Mouse (Mus musculus): ENCODE measurements around the gene Pdhb. TPM values are rescaled to one million over a fixed set of nuclear protein-coding genes. Genes with fewer than 3 reads are reported as not detected.

The Pdhb gene
- total and polyA plus RNA-seq, 3 experiments: 109 to 140 TPM; not detected in 1

- DNase-seq (ENCODE audit: low read depth, low spot score): no peak
- no peak overlapping the region for H3K27ac ChIP-seq (ENCODE audit: control insufficient read depth, low read depth, low read length)
- H3K9ac ChIP-seq (ENCODE audit: control insufficient read depth, low read depth, low read length, poor library complexity, severe bottlenecking): no peak overlapping the region
- H3K79me2 ChIP-seq (ENCODE audit: control insufficient read depth, insufficient read depth, low read length, poor library complexity): no peaks in the 10 kb centered on the region
- H3K4me3 ChIP-seq (ENCODE audit: control insufficient read depth in 1 of 2, insufficient read depth in 1 of 2, low read depth in 2 of 2, low read length in 2 of 2): no peak overlapping the region
- no peaks in the 10 kb centered on the region for H3K36me3 ChIP-seq (ENCODE audit: control insufficient read depth in 1 of 2, insufficient read depth in 2 of 2, low read length in 2 of 2)
- H3K4me1 ChIP-seq (ENCODE audit: control insufficient read depth in 1 of 2, insufficient read depth in 2 of 2, low read length in 2 of 2): no peaks in the 10 kb centered on the region
- no peak for TF ChIP-seq MYB (IDR thresholded peaks at IDR 0.05; ENCODE audit: low read depth, low read length)
- TF ChIP-seq RCOR1 (IDR thresholded peaks at IDR 0.05; ENCODE audit: low read depth, low read length): no peak
- TF ChIP-seq KAT2A (conservative IDR thresholded peaks at IDR 0.05; ENCODE audit: low read depth, low read length): no peak
- TF ChIP-seq SIN3A (IDR thresholded peaks at IDR 0.05; ENCODE audit: low read length): no peak
- no peak for TF ChIP-seq NRF1 (IDR thresholded peaks at IDR 0.05; ENCODE audit: insufficient read depth, low read depth, low read length, poor library complexity, severe bottlenecking)
- no peak for TF ChIP-seq ZKSCAN1 (IDR thresholded peaks at IDR 0.05; ENCODE audit: low read depth, low read length)
- no peak for TF ChIP-seq POLR2AphosphoS2 (IDR thresholded peaks at IDR 0.05; ENCODE audit: low read length)
- no peak for TF ChIP-seq E2F4 (IDR thresholded peaks at IDR 0.05; ENCODE audit: borderline replicate concordance, low read depth, low read length)
- TF ChIP-seq ZNF384 (IDR thresholded peaks at IDR 0.05; ENCODE audit: low read depth, low read length): no peak
- TF ChIP-seq CTCF (IDR thresholded peaks at IDR 0.05 in 2 of 3, conservative IDR thresholded peaks at IDR 0.05 in 1 of 3; ENCODE audit: control insufficient read depth in 1 of 3, insufficient read depth in 1 of 3, low read depth in 2 of 3, low read length in 3 of 3, poor library complexity in 1 of 3, severe bottlenecking in 1 of 3): no peak
- no peak for TF ChIP-seq BHLHE40 (IDR thresholded peaks at IDR 0.05; ENCODE audit: borderline replicate concordance, low read depth, low read length)
- no peak for TF ChIP-seq MXI1 (IDR thresholded peaks at IDR 0.05; ENCODE audit: low read depth, low read length)
- TF ChIP-seq TBP (IDR thresholded peaks at IDR 0.05; ENCODE audit: low read depth, low read length): no peak
- no peaks in the 10 kb centered on the region for H3K9me3 ChIP-seq (replicated peaks; ENCODE audit: insufficient read depth, low read length)
- H3K27me3 ChIP-seq (ENCODE audit: control insufficient read depth in 1 of 2, insufficient read depth in 2 of 2, low read length in 2 of 2): no peaks in the 10 kb centered on the region
These were observed 18.8 kb downstream of the Pdhb start for GRCm38 (mm10) chr14:8154072-8154471.

- DNase-seq (ENCODE audit: low read depth, low spot score): no peak
- no peak overlapping the region for H3K4me3 ChIP-seq (ENCODE audit: control insufficient read depth in 1 of 2, insufficient read depth in 1 of 2, low read depth in 2 of 2, low read length in 2 of 2)
- no peaks in the 10 kb centered on the region for H3K27me3 ChIP-seq (ENCODE audit: control insufficient read depth in 1 of 2, insufficient read depth in 2 of 2, low read length in 2 of 2)
- no peaks in the 10 kb centered on the region for H3K9me3 ChIP-seq (replicated peaks; ENCODE audit: insufficient read depth, low read length)
- H3K4me1 ChIP-seq (ENCODE audit: control insufficient read depth in 1 of 2, insufficient read depth in 2 of 2, low read length in 2 of 2): no peaks in the 10 kb centered on the region
- H3K36me3 ChIP-seq (ENCODE audit: control insufficient read depth in 1 of 2, insufficient read depth in 2 of 2, low read length in 2 of 2): no peaks in the 10 kb centered on the region
- no peak overlapping the region for H3K9ac ChIP-seq (ENCODE audit: control insufficient read depth, low read depth, low read length, poor library complexity, severe bottlenecking)
- no peak overlapping the region for H3K27ac ChIP-seq (ENCODE audit: control insufficient read depth, low read depth, low read length)
- H3K79me2 ChIP-seq (ENCODE audit: control insufficient read depth, insufficient read depth, low read length, poor library complexity): no peaks in the 10 kb centered on the region
- no peak for TF ChIP-seq MXI1 (IDR thresholded peaks at IDR 0.05; ENCODE audit: low read depth, low read length)
- no peak for TF ChIP-seq E2F4 (IDR thresholded peaks at IDR 0.05; ENCODE audit: borderline replicate concordance, low read depth, low read length)
These were observed 21.1 kb downstream of the Pdhb start for GRCm38 (mm10) chr14:8151757-8152156.

GRCm38 (mm10) chr14:8148842-8149241 lies 24.0 kb downstream of the Pdhb start:
- Histone ChIP-seq H3K4me3 (ENCODE audit: control insufficient read depth in 1 of 2, insufficient read depth in 1 of 2, low read depth in 2 of 2, low read length in 2 of 2) (no peak overlapping the region), H3K79me2 (ENCODE audit: control insufficient read depth, insufficient read depth, low read length, poor library complexity) (no peaks in the 10 kb centered on the region), H3K27ac (ENCODE audit: control insufficient read depth, low read depth, low read length) (no peak overlapping the region), H3K27me3 (ENCODE audit: control insufficient read depth in 1 of 2, insufficient read depth in 2 of 2, low read length in 2 of 2) (no peaks in the 10 kb centered on the region), H3K9me3 (replicated peaks; ENCODE audit: insufficient read depth, low read length) (no peaks in the 10 kb centered on the region), H3K4me1 (ENCODE audit: control insufficient read depth in 1 of 2, insufficient read depth in 2 of 2, low read length in 2 of 2) (no peaks in the 10 kb centered on the region), H3K9ac (ENCODE audit: control insufficient read depth, low read depth, low read length, poor library complexity, severe bottlenecking) (no peak overlapping the region), H3K36me3 (ENCODE audit: control insufficient read depth in 1 of 2, insufficient read depth in 2 of 2, low read length in 2 of 2) (no peaks in the 10 kb centered on the region)
- no peak for DNase-seq (ENCODE audit: low read depth, low spot score)
- no peak for TF ChIP-seq E2F4 (IDR thresholded peaks at IDR 0.05; ENCODE audit: borderline replicate concordance, low read depth, low read length)
- TF ChIP-seq SIN3A (IDR thresholded peaks at IDR 0.05; ENCODE audit: low read length): no peak
- TF ChIP-seq MYC (IDR thresholded peaks at IDR 0.05; ENCODE audit: low read depth, low read length): no peak
- no peak for TF ChIP-seq ZKSCAN1 (IDR thresholded peaks at IDR 0.05; ENCODE audit: low read depth, low read length)
- TF ChIP-seq GATA1 (IDR thresholded peaks at IDR 0.05; ENCODE audit: low read depth, low read length): no peak
- TF ChIP-seq MAX (IDR thresholded peaks at IDR 0.05; ENCODE audit: low read length): no peak
- no peak for TF ChIP-seq USF1 (IDR thresholded peaks at IDR 0.05; ENCODE audit: low read depth, low read length)
- TF ChIP-seq ETS1 (IDR thresholded peaks at IDR 0.05; ENCODE audit: low read depth, low read length): no peak
- no peak for TF ChIP-seq CHD2 (IDR thresholded peaks at IDR 0.05; ENCODE audit: low read length)
- TF ChIP-seq RAD21 (IDR thresholded peaks at IDR 0.05; ENCODE audit: low read depth, low read length): no peak

Data from MEL (cell line).